Mouse (Mus musculus) heart, postnatal 0 days (tissue): ENCODE results near the gene Zscan20.

ENCODE experiments used
- CTCF ChIP-seq: IDR thresholded peaks from 2 replicates; pipeline ENCODE4 v1.5.1; 2016; ENCODE audit warnings: antibody characterized with exemption, control low read depth, low read depth
- EP300 ChIP-seq: IDR thresholded peaks from 2 replicates; pipeline ENCODE4 v1.6.1; 2016; ENCODE audit warnings: antibody characterized with exemption, low read depth

- TF ChIP-seq CTCF (no peak), EP300 (no peak)
Observed at GRCm38 (mm10) chr4:128635451-128635850, 25.6 kb upstream of the Zscan20 start.
